Mouse (Mus musculus): Measurements from ENCODE around the gene Ptcd3.
"Not testable (repeated sequence)": the region's sequence is repeated elsewhere in the genome, so short reads cannot be mapped to it uniquely, and the experiment has no call there.

The Ptcd3 gene

GRCm38 (mm10) chr6:71871396-71871795 is 37.2 kb downstream of the Ptcd3 start:
- peak; percentile 4 for DNase-seq (ENCODE audit: low spot score)

- peak; percentile 20 for DNase-seq (ENCODE audit: low spot score)
Observed at GRCm38 (mm10) chr6:71868809-71869208, 39.7 kb downstream of the Ptcd3 start.

- no peak for DNase-seq (ENCODE audit: low spot score)
Observed at GRCm38 (mm10) chr6:71867751-71868150, 40.8 kb downstream of the Ptcd3 start.

- DNase-seq (ENCODE audit: low spot score): not testable (repeated sequence)
Observed at GRCm38 (mm10) chr6:71846906-71847305, 61.6 kb downstream of the Ptcd3 start.

- DNase-seq (ENCODE audit: low spot score): no peak
Observed at GRCm38 (mm10) chr6:71840597-71841290, 67.8 kb downstream of the Ptcd3 start.

GRCm38 (mm10) chr6:71839815-71840214 is 68.7 kb downstream of the Ptcd3 start:
- DNase-seq (ENCODE audit: low spot score): no peak

- DNase-seq (ENCODE audit: low spot score): no peak
Observed at GRCm38 (mm10) chr6:71836811-71837210, 71.7 kb downstream of the Ptcd3 start.

GRCm38 (mm10) chr6:71831581-71831960 is 77.0 kb downstream of the Ptcd3 start:
- peak; percentile 97 for DNase-seq (ENCODE audit: low spot score)

GRCm38 (mm10) chr6:71830690-71831580 is 77.6 kb downstream of the Ptcd3 start, which contains the start of gene Immt:
Immt (plus strand) TSS chr6:71831331.
- peak; percentile 97 for DNase-seq (ENCODE audit: low spot score)
